Mouse (Mus musculus) lung, adult 2 months (tissue): ENCODE data around the gene Wnt2b.

Experiments used
- CTCF ChIP-seq: fragments of 200-500 bp; IDR thresholded peaks from 2 replicates; pipeline ENCODE4 v1.5.1; 2011; ENCODE audit warnings: mild to moderate bottlenecking, low read length, control low read depth; ENCODE audit not compliant: insufficient read depth
- POLR2A ChIP-seq: fragments of 200-500 bp; IDR thresholded peaks from 2 replicates; pipeline ENCODE4 v1.6.1; 2011; ENCODE audit warnings: low read depth, mild to moderate bottlenecking, control low read depth, low read length, borderline replicate concordance; ENCODE audit errors: extremely low read depth

- peak; percentile 52 for TF ChIP-seq CTCF
- peak; percentile 33; the same call in 1 of the 2 replicates for TF ChIP-seq POLR2A
These were observed 6.0 kb upstream of the Wnt2b start for GRCm38 (mm10) chr3:104967548-104968300.
